Mouse (Mus musculus): ENCODE results near the gene Rps6ka5.

The Rps6ka5 gene

GRCm38 (mm10) chr12:100594700-100595099 lies 132.1 kb downstream of the Rps6ka5 start:
- DNase-seq (ENCODE audit: low spot score): no peak

GRCm38 (mm10) chr12:100586601-100587000 lies 140.2 kb downstream of the Rps6ka5 start:
- no peak for DNase-seq (ENCODE audit: low spot score)

GRCm38 (mm10) chr12:100579221-100579620 lies 147.6 kb downstream of the Rps6ka5 start:
- no peak for DNase-seq (ENCODE audit: low spot score)

- no peak for DNase-seq (ENCODE audit: low spot score)
Measured at GRCm38 (mm10) chr12:100578291-100578690, 148.5 kb downstream of the Rps6ka5 start.

- DNase-seq (ENCODE audit: low spot score): no peak
Measured at GRCm38 (mm10) chr12:100575739-100576138, 151.0 kb downstream of the Rps6ka5 start.

GRCm38 (mm10) chr12:100570522-100571072 lies 156.2 kb downstream of the Rps6ka5 start:
- DNase-seq (ENCODE audit: low spot score): no peak

GRCm38 (mm10) chr12:100568831-100569230 lies 158.0 kb downstream of the Rps6ka5 start:
- DNase-seq (ENCODE audit: low spot score): no peak

- no peak for DNase-seq (ENCODE audit: low spot score)
Measured at GRCm38 (mm10) chr12:100568105-100568504, 158.7 kb downstream of the Rps6ka5 start.

GRCm38 (mm10) chr12:100567627-100568026 lies 159.2 kb downstream of the Rps6ka5 start:
- no peak for DNase-seq (ENCODE audit: low spot score)

- no peak for DNase-seq (ENCODE audit: low spot score)
Measured at GRCm38 (mm10) chr12:100553675-100554074, 173.1 kb downstream of the Rps6ka5 start.

- no peak for DNase-seq (ENCODE audit: low spot score)
Measured at GRCm38 (mm10) chr12:100551972-100552371, 174.8 kb downstream of the Rps6ka5 start.

GRCm38 (mm10) chr12:100544194-100544567 lies 182.6 kb downstream of the Rps6ka5 start:
- no peak for DNase-seq (ENCODE audit: low spot score)

GRCm38 (mm10) chr12:100543437-100544193 lies 183.2 kb downstream of the Rps6ka5 start:
- no peak for DNase-seq (ENCODE audit: low spot score)

GRCm38 (mm10) chr12:100542494-100542893 lies 184.3 kb downstream of the Rps6ka5 start:
- no peak for DNase-seq (ENCODE audit: low spot score)

GRCm38 (mm10) chr12:100542076-100542475 lies 184.7 kb downstream of the Rps6ka5 start:
- no peak for DNase-seq (ENCODE audit: low spot score)

- DNase-seq (ENCODE audit: low spot score): no peak
Measured at GRCm38 (mm10) chr12:100539158-100539714, 187.5 kb downstream of the Rps6ka5 start.

GRCm38 (mm10) chr12:100538445-100539157 lies 188.2 kb downstream of the Rps6ka5 start:
- DNase-seq (ENCODE audit: low spot score): no peak

GRCm38 (mm10) chr12:100537091-100537490 lies 189.7 kb downstream of the Rps6ka5 start:
- DNase-seq (ENCODE audit: low spot score): no peak

GRCm38 (mm10) chr12:100535028-100535427 lies 191.8 kb downstream of the Rps6ka5 start:
- DNase-seq (ENCODE audit: low spot score): no peak

GRCm38 (mm10) chr12:100534028-100534427 lies 192.8 kb downstream of the Rps6ka5 start:
- no peak for DNase-seq (ENCODE audit: low spot score)

GRCm38 (mm10) chr12:100533209-100533608 lies 193.6 kb downstream of the Rps6ka5 start:
- no peak for DNase-seq (ENCODE audit: low spot score)

- DNase-seq (ENCODE audit: low spot score): no peak
Measured at GRCm38 (mm10) chr12:100531740-100532139, 195.0 kb downstream of the Rps6ka5 start.

- DNase-seq (ENCODE audit: low spot score): no peak
Measured at GRCm38 (mm10) chr12:100530871-100531270, 195.9 kb downstream of the Rps6ka5 start.
